Mouse (Mus musculus) ES-Bruce4 (cell line): ENCODE data around the gene Lin7b.

Source experiments
- CTCF ChIP-seq: IDR thresholded peaks from one replicate; pipeline ENCODE4 v1.8.1; 2011; ENCODE audit warnings: low read depth, low read length
- EP300 ChIP-seq: IDR thresholded peaks from 2 replicates; pipeline ENCODE4 v1.6.1; 2011; ENCODE audit warnings: low read depth, low read length; ENCODE audit not compliant: insufficient read depth
- POLR2A ChIP-seq: IDR thresholded peaks from one replicate; pipeline ENCODE4 v1.8.1; 2011; ENCODE audit warnings: low read length; ENCODE audit not compliant: insufficient read depth

GRCm38 (mm10) chr7:45337469-45337868, 32.9 kb downstream of the Lin7b start:
- no peak for TF ChIP-seq EP300
- TF ChIP-seq CTCF, result no peak
- TF ChIP-seq POLR2A, result no peak
